Mouse (Mus musculus) c-Kit-negative CD71-positive TER-119-positive erythroid progenitor cells, embryonic 14.5 days (primary cell): ENCODE results near the gene Gm20831.
"Not testable (repeated sequence)": the region's sequence is repeated elsewhere in the genome, so short reads cannot be mapped to it uniquely, and the experiment has no call there.

Source experiments
- DNase-seq: peaks from one replicate; pipeline ENCODE4 v3.0.0-alpha.2; 2013; ENCODE audit warnings: low read depth, low spot score

Gene Gm20831

DNA sequence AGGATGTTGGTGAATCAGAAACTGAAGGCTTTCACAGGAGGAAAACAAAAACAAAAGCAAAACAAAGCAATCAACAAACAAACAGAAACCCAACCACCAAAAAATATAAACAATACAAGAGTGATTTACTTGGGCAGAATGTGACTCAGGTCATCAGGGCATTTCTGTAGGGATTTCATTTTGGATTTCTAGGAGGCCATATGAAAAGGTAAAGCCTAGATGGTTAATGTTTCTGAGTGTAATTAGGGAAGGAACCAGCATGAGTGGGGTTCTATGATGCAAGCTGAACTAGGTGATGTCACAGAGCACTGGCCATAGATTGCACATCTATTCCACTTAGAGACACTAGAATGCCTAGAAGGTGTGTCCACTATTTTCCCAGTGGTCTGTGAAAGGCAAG lies at the start of gene Gm20831, which contains the start of gene Gm20772:
Gm20831 (plus strand) TSS at position 301 of the 400 bp plus-strand sequence.
Gm20772 (plus strand) TSS at position 301 of the 400 bp plus-strand sequence.
- not testable (repeated sequence) for DNase-seq

DNA sequence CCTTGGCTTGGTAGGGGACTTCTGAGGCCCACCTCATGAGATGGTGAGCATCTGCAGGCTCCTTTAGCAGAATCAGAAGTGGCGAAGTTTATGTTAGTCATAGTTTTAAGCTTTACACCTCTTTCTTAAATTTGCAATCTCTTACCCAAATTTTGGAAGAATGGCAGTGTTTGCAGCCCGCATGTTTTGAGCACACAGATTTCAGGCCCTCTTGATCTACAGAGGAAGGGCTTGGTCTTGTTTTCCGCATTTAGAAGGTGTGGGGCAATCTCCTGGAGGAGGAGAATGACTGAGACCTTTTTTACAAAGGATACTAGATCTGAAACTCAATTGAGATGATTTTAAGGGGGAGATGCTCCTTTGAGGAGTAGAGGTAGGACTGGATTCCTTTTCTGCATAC lies 28.4 kb upstream of the Gm20831 start, which contains the start of gene Gm21904:
Gm21904 (minus strand) TSS at position 101 of the 400 bp plus-strand sequence.
- DNase-seq: not testable (repeated sequence)

DNA sequence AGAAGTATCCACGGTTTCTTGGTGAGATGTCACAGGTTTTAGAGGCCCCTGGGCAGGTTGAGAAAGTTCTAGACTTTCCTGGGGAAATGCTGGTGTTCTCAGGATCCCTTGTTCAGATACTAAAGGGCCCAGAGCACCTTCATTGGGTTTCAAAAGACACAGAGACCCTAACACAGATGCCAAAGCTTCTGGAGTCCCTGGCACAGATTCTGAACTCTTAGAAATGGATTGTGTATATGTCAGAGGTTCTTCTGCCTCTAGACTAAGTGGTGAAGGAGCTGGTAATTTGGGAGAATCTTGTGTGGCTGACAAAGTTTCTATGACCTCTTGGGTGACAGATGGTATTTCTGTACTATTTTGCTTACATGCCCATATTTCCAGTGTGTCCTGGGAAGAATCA lies 62.7 kb downstream of the Gm20831 start, which contains the start of gene Srsy:
Srsy (minus strand) TSS at position 101 of the 400 bp plus-strand sequence.
- DNase-seq: not testable (repeated sequence)
